Mouse (Mus musculus) hindlimb bud, embryonic 11.5 days (tissue): ENCODE results near the gene Chchd1.
"Not testable (repeated sequence)": the region's sequence is repeated elsewhere in the genome, so short reads cannot be mapped to it uniquely, and the experiment has no call there.

Source experiments
- DNase-seq: peaks from one replicate; pipeline ENCODE4 v3.0.0-alpha.2; 2012; ENCODE audit warnings: low read depth, low spot score; ENCODE audit errors: extremely low spot score

Gene Chchd1

DNA sequence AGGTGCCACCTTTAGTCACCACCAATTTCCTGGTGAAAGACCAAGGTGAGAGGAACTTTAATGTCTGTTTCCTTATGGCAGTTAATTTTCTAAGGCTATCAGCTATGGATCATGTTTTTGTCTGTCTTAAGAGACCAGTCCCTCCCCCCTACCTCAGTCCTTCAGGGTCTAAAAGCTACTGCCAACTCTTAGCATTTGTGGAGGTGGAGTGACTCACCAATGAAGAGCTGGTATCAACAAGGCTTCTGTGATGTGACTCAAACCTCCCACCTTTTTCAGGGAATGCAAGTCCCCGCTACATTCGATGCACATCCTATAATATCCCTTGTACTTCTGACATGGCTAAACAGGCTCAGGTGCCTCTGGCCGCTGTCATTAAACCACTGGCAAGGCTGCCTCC lies 16.2 kb upstream of the Chchd1 start:
- no peak for DNase-seq

DNA sequence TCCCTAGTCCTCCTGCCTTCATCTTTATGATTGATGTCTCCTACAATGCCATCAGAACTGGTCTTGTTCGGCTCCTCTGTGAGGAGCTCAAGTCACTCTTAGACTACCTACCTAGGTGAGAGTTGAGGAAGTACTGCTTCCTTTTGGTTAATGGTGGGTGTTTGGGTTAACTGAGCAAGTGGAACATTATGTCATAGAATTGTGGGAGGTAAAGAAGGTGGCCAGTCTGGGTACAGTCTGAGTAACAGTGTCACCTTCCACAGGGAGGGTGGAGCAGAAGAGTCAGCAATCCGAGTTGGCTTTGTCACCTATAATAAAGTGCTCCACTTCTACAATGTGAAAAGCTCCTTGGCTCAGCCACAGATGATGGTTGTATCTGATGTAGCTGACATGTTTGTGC lies 13.8 kb upstream of the Chchd1 start:
- DNase-seq = no peak

DNA sequence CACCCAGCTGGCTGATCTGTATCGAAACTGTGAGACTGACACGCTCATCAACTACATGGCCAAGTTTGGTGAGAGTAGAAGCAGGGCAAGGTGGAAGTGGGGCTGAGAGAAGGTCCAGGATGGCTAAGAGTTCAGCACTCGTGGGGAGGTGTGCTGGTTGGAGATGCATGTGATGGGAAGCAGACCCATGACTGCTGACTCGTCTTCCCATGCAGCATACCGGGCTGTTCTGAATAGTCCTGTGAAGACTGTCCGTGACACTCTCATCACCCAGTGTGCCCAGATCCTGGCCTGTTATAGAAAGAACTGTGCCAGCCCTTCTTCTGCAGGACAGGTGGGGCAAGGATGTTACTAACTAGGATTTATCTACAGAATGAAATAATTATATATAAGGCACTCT lies 11.0 kb upstream of the Chchd1 start:
- DNase-seq = no peak

DNA sequence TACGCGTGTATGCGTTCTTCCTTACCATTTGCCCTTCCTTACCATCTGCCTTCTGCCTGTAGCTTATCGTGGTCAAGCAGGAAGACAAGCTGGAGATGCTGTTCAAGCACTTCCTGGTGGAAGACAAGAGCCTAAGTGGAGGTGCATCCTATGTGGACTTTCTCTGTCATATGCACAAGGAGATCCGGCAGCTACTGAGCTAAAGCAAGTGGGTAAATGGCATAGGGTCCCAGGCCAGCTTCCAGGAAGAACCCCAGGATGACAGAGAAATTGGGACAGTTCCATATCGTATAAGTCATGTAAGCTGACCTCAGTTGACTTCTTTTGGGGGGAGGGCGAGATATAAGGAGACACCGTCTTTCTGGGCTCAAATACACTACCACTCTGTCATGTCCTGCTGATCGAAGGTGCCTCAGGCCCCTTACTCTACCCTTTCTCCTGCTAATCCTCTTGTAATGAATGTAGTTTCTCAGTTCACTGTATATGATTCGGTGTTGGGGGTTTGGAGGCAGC lies 9.2 kb upstream of the Chchd1 start:
- DNase-seq = no peak

DNA sequence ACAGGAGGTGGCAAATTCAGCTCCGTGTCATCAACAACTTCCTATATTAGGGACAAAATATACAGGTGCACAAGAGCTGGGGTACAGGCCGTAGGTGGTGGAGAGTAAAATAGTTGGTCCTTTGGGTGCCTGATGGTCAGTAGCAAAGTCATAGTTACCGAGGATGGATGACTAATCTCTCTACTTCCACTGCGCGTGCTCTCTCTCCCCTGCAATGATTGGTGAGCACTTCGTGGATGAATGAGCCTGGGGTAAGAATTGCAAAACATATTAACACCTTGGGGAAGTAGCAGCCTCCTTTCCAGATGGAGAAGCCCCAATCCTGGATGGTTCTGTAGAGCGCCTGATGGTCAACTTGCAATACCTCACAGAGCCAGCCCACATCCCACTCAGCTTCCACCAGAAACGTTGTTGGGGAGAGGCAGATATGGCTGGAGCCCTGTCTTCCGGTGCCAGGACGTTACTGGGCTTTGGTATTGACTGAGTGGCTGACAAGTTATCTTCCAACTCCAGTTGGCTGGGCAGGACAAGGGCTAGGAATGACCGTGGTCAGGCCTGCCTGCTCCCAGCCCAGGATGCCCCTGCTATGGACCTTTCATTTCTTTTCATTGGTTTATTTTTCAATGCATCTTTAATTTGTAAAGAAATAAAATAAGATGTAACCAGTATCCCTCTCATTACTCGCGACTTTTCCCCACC lies 8.5 kb upstream of the Chchd1 start:
- no peak for DNase-seq

DNA sequence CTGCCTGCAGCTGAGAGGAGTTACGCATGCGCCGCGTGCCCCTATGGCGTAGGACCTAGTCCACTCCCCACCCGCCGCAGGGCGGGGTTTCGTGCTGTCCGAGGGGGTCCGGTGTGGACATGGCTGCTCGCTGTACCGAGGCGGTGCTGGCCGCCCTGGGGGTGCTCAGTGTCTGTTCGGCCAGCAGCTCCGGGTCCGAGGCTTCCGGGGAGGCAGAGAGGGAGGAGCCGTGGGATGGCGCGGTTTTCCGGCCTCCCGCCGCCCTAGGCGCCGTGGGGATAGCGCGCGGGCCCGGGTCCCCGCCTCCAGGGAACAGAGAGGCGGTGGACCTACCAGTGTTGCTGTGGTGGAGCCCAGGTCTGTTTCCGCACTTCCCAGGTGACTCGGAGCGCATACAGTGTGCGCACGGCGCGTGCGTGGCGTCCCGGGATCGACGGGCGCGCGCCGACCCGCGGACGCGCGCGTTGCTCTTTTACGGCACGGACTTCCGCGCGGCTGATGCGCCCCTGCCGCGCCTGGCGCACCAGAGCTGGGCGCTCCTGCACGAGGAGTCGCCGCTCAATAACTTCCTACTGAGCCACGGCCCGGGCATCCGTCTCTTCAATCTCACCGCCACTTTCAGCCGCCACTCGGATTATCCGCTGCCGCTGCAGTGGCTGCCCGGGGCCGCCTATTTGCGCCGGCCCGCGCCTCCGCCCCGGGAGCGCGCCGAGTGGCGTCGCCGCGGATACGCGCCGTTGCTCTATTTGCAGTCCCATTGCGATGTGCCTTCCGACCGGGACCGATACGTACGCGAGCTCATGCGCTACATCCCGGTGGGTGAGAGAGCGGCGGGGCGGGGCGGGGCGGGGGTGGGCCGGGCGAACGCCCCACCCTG lies 7.7 kb upstream of the Chchd1 start, which contains the start of gene Fut11:
Gene Fut11 (plus strand): TSS at position 85 of the 877 bp plus-strand sequence.
- DNase-seq = no peak

DNA sequence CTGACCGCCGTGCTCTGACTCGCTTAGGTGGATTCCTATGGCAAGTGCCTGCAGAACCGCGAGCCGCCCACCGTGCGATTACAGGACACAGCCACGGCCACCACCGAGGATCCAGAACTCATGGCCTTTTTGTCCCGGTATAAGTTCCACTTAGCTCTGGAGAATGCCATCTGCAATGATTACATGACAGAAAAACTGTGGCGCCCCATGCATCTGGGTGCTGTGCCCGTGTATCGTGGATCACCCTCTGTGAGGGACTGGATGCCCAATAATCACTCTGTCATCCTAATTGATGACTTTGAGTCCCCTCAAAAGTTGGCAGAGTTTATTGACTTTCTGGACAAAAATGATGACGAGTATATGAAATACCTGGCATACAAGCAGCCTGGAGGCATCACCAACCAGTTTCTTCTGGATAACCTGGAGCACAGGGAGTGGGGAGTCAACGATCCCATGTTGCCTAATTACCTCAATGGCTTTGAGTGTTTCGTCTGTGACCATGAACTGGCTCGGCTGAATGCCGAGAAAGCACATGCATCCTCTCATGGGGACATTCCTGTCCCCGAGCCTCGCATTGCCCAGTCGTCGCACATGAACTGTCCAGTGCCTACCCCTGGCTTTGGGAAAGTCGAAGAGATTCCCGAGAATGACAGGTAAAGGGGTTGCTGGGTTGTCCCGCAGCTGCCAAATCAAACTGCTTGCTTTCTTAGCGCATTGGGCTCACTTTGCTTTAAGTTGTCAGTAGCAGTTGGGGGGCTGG lies 6.9 kb upstream of the Chchd1 start:
- DNase-seq = no peak

DNA sequence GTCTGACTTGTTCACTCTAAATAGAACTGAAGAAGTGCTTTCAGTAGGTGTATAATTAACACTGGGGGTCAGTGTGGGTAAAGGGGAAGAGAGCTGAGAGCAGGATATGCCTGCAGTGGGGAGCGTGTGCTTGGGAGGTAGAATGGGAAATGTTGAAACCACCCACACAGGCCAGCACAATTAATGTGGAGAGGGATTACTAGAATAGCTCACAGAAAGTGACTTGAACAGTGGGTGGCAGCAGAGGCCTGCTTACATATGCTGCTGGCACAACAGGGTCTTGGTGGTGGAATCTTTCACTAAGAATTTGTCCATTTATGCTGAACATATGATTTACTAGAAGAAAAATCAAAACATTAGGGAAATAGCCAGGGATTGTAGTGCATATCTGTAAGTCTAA lies 5.8 kb upstream of the Chchd1 start:
- DNase-seq = no peak

DNA sequence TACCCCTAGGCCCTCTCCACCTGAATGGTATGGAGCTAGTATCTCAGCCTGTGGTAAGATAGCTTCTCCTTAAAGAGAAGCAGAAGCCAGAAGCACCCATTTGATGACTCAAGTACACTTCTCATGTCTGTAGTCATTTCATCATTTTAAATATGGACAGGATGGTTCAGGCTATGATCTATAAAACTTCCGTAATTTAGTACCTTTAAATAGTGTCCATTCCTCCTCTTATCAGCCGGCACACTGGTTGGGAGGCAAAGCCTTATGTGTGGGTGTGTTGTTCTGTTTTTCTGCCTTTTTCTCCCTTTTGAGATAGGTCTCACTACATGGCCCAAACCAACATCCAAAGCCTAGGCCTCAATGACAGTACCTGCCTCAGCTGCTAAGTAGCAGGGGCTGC lies 4.3 kb upstream of the Chchd1 start:
- no peak for DNase-seq

DNA sequence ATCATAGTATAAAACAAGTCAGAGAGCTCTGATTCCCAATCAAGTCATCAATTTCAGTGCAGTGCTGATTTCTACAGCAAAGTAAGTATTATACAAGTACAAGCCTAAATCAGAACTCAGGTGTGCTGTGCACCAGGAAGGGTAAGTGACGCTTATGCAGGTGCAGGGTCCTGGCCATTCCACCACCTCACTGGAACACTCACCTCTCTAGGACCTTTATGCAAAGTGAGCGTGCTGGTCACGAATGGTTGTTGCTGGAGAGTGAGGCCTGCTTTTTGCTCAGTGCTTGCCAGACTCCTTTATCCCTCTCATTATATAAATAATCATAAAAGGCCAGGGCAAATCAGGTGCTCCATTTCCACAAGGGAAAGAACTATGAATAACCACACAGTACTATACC lies 2.4 kb upstream of the Chchd1 start:
- DNase-seq = no peak

DNA sequence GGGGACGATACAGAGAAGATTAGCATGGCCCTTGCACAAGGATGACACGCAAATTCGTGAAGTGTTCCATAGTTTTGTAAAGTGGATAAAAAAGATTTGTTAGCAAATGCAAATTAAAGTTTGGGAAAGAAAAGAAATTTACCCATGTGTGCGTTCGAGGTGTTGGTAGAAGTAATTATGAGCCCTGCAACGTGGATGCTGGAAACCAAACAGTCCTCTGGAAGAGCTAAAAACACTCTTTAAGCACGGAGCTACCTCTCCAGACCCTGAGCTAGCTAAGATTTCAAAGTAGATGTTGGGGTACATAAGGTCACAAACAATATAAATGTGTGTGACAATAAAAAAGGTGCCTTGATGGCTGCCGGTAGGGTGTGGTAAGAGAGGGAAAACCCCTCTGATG lies 1.3 kb upstream of the Chchd1 start:
- no peak for DNase-seq

DNA sequence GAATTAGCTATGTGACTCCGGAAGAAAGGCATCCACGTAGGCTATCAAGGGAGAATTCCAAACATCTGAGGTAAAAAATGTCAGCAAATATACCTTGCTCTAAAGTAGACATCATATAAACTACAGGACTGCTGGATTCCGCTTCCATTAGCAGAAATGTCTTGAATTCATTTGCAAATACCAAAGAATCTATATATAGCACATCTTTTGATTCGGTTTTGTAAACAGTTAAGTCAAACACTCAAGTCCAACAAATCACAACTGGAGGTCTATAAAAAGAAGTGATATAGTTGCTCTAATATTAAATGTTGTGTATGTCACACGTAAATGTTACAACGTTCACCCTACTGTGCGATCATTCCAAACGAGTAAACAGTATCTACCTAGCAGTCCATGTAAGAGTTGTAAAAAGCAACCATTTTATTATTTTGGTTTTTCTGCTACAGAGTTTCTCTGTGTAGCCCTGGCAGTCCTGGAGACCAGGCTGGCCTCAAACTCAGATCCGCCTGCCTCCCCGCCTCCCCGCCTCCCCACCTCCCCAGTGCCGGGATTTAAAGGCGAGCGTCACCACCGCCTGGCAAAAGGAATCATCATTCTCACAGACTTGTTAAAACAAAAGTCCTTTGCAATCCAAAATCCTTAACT lies 588 bp upstream of the Chchd1 start:
- DNase-seq = no peak

DNA sequence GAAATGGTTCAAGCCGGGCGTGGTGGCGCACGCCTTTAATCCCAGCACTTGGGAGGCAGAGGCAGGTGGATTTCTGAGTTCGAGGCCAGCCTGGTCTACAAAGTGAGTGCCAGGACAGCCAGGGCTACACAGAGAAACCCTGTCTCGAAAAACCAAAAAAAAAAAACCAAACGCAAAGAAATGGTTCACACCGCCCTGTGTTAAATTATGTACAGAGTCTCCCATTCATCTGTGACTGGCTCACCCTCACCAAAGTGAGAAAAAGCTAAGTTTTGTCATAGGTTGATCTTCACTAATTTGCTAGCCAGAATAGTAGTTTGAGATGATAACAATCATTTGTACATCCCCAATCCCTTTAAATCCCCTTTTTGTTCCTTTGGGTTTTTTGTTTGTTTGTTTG lies 655 bp downstream of the Chchd1 start:
- not testable (repeated sequence) for DNase-seq

DNA sequence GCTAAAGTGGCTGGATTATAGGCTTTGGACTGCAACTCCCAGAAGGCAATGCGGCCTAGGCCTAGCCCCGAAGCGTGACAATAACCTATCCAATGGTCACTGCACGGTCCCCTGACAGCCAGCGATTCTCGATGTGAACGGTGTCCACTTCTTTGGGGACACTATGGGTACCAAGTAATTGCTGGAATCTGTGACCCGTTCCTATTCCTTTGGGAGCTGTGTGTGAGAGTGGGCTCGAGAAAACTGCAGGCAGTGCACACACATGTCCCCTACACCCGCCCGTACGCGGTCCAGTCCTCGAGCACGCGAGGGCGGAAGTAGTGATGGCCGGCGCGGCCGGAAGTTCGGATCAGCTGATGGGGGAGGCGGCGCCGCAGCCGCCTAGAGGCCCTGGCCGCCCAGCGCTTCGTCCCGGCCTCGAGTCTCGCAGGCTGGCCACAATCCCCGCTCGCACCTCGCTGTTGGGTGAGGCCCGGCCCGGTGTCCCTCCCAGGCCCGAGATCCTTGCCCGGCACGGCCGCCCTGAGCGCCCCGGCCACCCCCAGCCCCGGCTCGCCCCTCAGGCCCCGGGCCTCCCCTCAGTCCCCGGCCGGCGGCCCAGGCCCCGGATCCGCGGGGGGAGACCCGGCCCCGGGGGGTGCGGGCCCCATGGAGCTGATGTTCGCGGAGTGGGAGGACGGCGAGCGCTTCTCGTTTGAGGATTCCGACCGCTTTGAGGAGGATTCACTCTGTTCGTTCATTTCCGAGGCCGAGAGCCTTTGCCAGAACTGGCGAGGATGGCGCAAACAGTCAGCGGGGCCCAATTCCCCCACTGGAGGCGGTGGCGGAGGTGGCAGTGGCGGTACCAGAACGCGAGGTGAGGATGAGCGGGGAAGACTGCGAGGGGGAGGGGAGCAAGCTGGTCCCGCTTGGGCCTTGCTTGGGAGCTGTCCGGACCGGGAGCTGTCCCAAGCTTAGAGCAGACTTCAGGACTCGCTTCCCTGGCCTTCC lies 4.7 kb downstream of the Chchd1 start, which contains the start of gene Zswim8:
Gene Zswim8 (plus strand): TSS at position 352 of the 990 bp plus-strand sequence.
- peak; percentile 89 for DNase-seq

DNA sequence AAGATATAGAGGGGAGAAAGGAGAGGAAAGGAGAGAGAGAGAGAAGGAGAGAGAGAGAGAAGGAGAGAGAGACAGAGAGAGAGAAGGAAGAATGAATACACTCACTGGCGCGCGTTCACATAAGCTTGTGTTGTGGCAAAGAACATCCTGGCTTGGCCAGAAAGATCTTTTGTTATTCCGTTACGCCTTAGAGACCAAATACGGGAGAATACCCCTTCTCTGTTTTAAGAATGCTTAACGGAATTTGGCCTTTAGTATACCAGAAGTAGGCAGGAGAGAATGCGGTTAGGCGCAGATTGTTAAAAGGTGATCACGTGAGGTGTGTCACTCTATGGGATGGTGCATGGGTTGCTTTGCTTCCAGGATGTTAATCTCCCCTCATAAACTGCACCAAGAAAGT lies 5.4 kb downstream of the Chchd1 start:
- DNase-seq = no peak

DNA sequence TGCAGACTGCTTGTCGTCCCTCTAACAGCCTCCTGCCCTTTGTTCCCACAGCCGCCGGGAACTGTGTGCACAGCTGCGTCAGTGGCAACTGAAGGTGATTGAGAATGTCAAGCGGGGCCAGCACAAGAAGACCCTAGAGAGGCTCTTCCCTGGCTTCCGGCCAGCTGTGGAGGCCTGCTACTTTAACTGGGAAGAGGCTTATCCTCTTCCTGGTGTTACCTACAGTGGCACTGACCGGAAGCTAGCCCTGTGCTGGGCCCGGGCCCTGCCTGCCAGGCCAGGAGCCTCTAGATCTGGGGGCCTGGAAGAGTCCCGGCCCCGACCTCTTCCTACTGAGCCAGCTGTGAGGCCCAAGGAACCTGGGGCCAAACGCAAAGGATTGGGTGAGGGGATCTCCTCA lies 11.0 kb downstream of the Chchd1 start:
- DNase-seq = no peak

DNA sequence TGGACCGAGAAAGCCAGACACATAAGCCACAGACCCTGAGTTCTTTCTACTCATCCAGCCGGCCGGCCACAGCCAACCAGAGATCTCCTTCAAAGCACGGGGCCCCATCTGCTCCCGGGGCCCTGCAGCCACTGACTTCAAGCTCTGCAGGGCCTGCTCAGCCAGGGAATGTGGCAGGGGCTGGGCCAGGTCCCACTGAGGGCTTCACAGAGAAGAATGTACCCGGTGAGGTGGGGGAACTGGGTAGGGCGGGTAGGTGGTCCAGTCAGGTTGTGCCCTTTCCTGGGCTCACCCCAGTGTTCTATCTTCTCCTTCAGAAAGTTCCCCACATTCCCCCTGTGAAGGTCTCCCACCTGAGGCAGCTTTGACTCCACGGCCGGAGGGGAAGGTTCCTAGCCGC lies 15.6 kb downstream of the Chchd1 start:
- DNase-seq = no peak

DNA sequence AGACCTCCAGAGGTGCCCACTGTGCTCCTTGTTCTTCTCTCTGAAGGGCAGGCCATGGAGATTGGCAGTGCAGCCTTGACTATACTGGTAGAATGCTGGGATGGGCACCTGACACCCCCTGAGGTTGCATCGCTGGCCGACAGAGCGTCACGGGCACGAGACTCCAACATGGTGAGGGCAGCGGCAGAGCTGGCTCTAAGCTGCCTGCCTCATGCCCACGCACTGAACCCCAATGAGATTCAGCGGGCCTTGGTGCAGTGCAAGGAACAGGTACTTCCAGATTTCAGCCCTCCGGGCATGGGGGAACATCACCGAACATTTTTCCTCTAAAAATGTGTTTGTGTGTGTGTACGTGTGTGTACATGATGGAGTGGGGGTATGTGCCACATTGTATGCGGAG lies 17.0 kb downstream of the Chchd1 start:
- DNase-seq = no peak

DNA sequence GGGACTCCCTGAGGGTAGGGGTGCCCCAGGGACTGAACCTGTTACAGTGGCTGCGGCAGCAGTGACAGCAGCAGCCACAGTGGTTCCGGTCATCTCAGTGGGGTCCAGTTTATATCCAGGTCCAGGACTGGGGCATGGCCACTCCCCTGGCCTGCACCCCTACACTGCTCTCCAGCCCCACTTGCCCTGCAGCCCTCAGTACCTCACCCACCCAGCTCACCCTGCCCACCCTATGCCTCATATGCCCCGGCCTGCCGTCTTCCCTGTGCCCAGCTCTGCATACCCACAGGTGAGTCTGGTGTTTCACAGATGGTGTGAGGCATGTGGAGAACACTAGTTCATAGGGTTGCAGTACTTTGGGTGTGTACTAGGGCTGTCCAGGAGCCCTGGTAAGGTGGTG lies 18.6 kb downstream of the Chchd1 start:
- no peak for DNase-seq

DNA sequence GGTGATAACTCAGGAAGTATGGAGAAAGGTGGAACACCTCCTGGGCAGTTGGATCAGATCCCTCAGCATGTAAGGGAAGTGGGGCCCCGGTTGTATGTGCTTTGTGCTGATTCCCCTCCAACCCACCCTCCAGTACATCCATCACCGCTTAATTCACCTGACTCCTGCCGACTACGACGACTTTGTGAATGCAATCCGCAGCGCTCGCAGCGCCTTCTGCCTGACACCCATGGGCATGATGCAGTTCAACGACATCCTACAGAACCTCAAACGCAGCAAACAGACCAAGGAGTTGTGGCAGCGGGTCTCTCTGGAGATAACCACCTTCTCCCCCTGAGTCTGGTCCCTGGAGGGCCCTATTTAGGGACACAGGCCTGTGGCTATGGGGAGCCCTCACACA lies 20.2 kb downstream of the Chchd1 start:
- DNase-seq = no peak
